Mouse (Mus musculus): ENCODE results near the gene Mtx2. TPM values are rescaled to one million over a fixed set of nuclear protein-coding genes. Genes with fewer than 3 reads are reported as not detected.

Gene Mtx2
- total RNA-seq, 1 experiment from 2014 or later = 28.7 TPM

- no peak for ATAC-seq (replicated peaks; ENCODE audit: insufficient number of reproducible peaks, low FRiP score, low TSS enrichment, poor library complexity, severe bottlenecking)
Measured at GRCm38 (mm10) chr2:74907368-74908291, 82.0 kb downstream of the Mtx2 start.

GRCm38 (mm10) chr2:74912031-74912430 is 86.4 kb downstream of the Mtx2 start:
- no peak for ATAC-seq (replicated peaks; ENCODE audit: insufficient number of reproducible peaks, low FRiP score, low TSS enrichment, poor library complexity, severe bottlenecking)

GRCm38 (mm10) chr2:74917880-74918537 is 92.4 kb downstream of the Mtx2 start:
- ATAC-seq (replicated peaks; ENCODE audit: insufficient number of reproducible peaks, low FRiP score, low TSS enrichment, poor library complexity, severe bottlenecking) = no peak

GRCm38 (mm10) chr2:74925968-74926814 is 100.6 kb downstream of the Mtx2 start:
- no peak for ATAC-seq (replicated peaks; ENCODE audit: insufficient number of reproducible peaks, low FRiP score, low TSS enrichment, poor library complexity, severe bottlenecking)

Other genes starting within 250 kb of the Mtx2 start
- 23.9 to 47.3 TPM (median 36.4 TPM) in 3 replicates for gene Lnpk, start 246.4 kb upstream of the Mtx2 start, total RNA-seq (2017)
- gene Evx2, start 166.2 kb upstream of the Mtx2 start, total RNA-seq (2017) = not detected in 3 replicates
- gene Hoxd13, start 157.5 kb upstream of the Mtx2 start, total RNA-seq (2017) = not detected in 3 replicates
- gene Hoxd12, start 150.8 kb upstream of the Mtx2 start, total RNA-seq (2017) = not detected in 3 replicates
- not detected in 3 replicates for gene Hoxd11, start 146.2 kb upstream of the Mtx2 start, total RNA-seq (2017)
- gene Hoxd10, start 133.9 kb upstream of the Mtx2 start, total RNA-seq (2017) = not detected in 3 replicates
- gene Hoxd9, start 128.1 kb upstream of the Mtx2 start, total RNA-seq (2017) = not detected in 3 replicates
- not detected in 3 replicates for gene Hoxd8, start 121.2 kb upstream of the Mtx2 start, total RNA-seq (2017)
- gene Hoxd3, start 113.9 kb upstream of the Mtx2 start, total RNA-seq (2017) = not detected in 3 replicates
- not detected in 3 replicates for gene Hoxd4, start 113.9 kb upstream of the Mtx2 start, total RNA-seq (2017)
- not detected in 3 replicates for gene Gm28230, start 99.1 kb upstream of the Mtx2 start, total RNA-seq (2017)
- not detected in 3 replicates for gene Hoxd1, start 62.8 kb upstream of the Mtx2 start, total RNA-seq (2017)